Mouse (Mus musculus): ENCODE measurements around the gene Syde1.

GRCm38 (mm10) chr10:78592856-78593379 lies 1.2 kb upstream of the Syde1 start:
- no peak for TF ChIP-seq POLR2A (IDR thresholded peaks at IDR 0.05; ENCODE audit: borderline replicate concordance, insufficient read depth, low read length)
- no peak for TF ChIP-seq CTCF (IDR thresholded peaks at IDR 0.05; ENCODE audit: borderline replicate concordance, insufficient read depth, low read depth, low read length)
